Comparison of ENCODE assay signal across 11 mouse cellular contexts in genomic region chr16:18213689-18214088, GRCm38 (mm10). TPM values are rescaled to one million over a fixed set of nuclear protein-coding genes. Genes with fewer than 3 reads are reported as not detected.
DNase-seq lines count a peak whose midpoint lies in the region; ATAC-seq lines count a peak whose summit lies in the region.
"Had no signal": no experiment of that assay in that cellular context is flagged by ENCODE, and none has a peak within 500 bp of the region (broad histone marks: within the 10 kb centered on the region; RNA-seq: fewer than 3 reads in every experiment).

No protein-coding gene starts in this region.

- no peak for DNase-seq in kidney, postnatal 14 days
- peak; percentile 83 for DNase-seq in limb, embryonic 10.5 days (ENCODE audit: low spot score)
- DNase-seq in right cerebral cortex, postnatal 10 days (ENCODE audit: low spot score in 2 of 2): peak; percentile 92 to 96
- DNase-seq in thymus, postnatal 25 days: no peak
- no peak for DNase-seq in heart, postnatal 14 days

- H3K27me3 ChIP-seq in kidney, embryonic 14.5 days (ENCODE audit: control insufficient read depth, insufficient read depth, low read length): no peaks in the 10 kb centered on the region; the same call in 1 of the 2 replicates
- peaks cover 25% of the 10 kb centered on the region for H3K27me3 ChIP-seq in limb, embryonic 10.5 days (ENCODE audit: low read depth, poor library complexity, severe bottlenecking)

- H3K9me3 ChIP-seq in kidney, embryonic 14.5 days (ENCODE audit: control insufficient read depth, low read length): no peaks in the 10 kb centered on the region
- H3K9me3 ChIP-seq in limb, embryonic 10.5 days (replicated peaks): no peaks in the 10 kb centered on the region
- H3K9me3 ChIP-seq: embryonic facial prominence, embryonic 13.5 days had no signal

- no peak overlapping the region for H3K4me2 ChIP-seq in kidney, embryonic 14.5 days (replicated peaks; ENCODE audit: low read depth, low read length)
- H3K4me2 ChIP-seq: embryonic facial prominence, embryonic 13.5 days had no signal

- no peak overlapping the region for H3K4me3 ChIP-seq in kidney, embryonic 14.5 days (ENCODE audit: low read length)
- H3K4me3 ChIP-seq in limb, embryonic 10.5 days: 0 out of 2 replicates have a peak overlapping the region, but pooled peaks have one; percentile 16
- H3K4me3 ChIP-seq: embryonic facial prominence, embryonic 13.5 days had no signal

- H3K27ac ChIP-seq in kidney, embryonic 14.5 days (ENCODE audit: low read depth, low read length): no peak overlapping the region
- H3K27ac ChIP-seq in limb, embryonic 10.5 days: peak overlapping the region; percentile 56; the same call in 1 of the 2 replicates
- H3K27ac ChIP-seq: embryonic facial prominence, embryonic 13.5 days had no signal

- no peaks in the 10 kb centered on the region for H3K36me3 ChIP-seq in kidney, embryonic 14.5 days (ENCODE audit: control insufficient read depth, insufficient read depth, low read length)
- no peaks in the 10 kb centered on the region for H3K36me3 ChIP-seq in limb, embryonic 10.5 days
- H3K36me3 ChIP-seq: embryonic facial prominence, embryonic 13.5 days had no signal

- H3K4me1 ChIP-seq in kidney, embryonic 14.5 days (ENCODE audit: control insufficient read depth, insufficient read depth, low read length): no peaks in the 10 kb centered on the region
- peaks cover 37% of the 10 kb centered on the region for H3K4me1 ChIP-seq in limb, embryonic 10.5 days

- 47% methylated on average over 6 of the region's 6 CpGs for WGBS in kidney, embryonic 14.5 days
- WGBS in limb, embryonic 10.5 days: 57% methylated on average over 6 of the region's 6 CpGs

- ATAC-seq in kidney, embryonic 14.5 days (ENCODE audit: low FRiP score, low TSS enrichment): peak; percentile 17; the same call in 1 of the 2 replicates
- ATAC-seq in frontal cortex, adult (ENCODE audit: low TSS enrichment): peak; percentile 51
- ATAC-seq in erythroblast, adult 5-6 weeks (replicated peaks; ENCODE audit: low FRiP score, poor library complexity, severe bottlenecking): no peak

- H3K9ac ChIP-seq in kidney, embryonic 14.5 days (ENCODE audit: low read depth, low read length): no peak overlapping the region
- H3K9ac ChIP-seq: embryonic facial prominence, embryonic 13.5 days had no signal

- intact Hi-C loops in heart, postnatal 14 days (cut with DNase I): loop anchor here (2.0 kb wide), 1 partner anchor 37 kb away; no protein-coding TSS in a partner anchor

RNA-seq across cellular contexts. Expression of gene Ccdc188, which starts 4.0 kb away (rescaled TPM):
- not detected in 2 replicates for polyA plus RNA-seq in kidney, embryonic 14.5 days (2014; fragmentation: Nextera tagmentation; extraction: Ambion mirVana)
- not detected in 2 replicates for polyA plus RNA-seq in limb, embryonic 10.5 days (2016; fragmentation: Nextera tagmentation; extraction: Ambion mirVana)
- not detected for total RNA-seq in heart, postnatal 14 days (2021)
- total RNA-seq in erythroblast, adult 5-6 weeks (2015; ENCODE audit: low replicate concordance): not detected in 2 replicates
- not detected in 2 replicates for total RNA-seq in erythroblast, adult 5-6 weeks (2017; ENCODE audit: low replicate concordance)
- total RNA-seq: liver, adult 2 months had no signal
- polyA plus RNA-seq: embryonic facial prominence, embryonic 13.5 days; liver, adult 2 months; stomach, embryonic 16.5 days had no signal

RNA-seq across cellular contexts. Expression of gene Zdhhc8, which starts 21.2 kb away (rescaled TPM):
- 14.4 and 17.2 TPM in 2 replicates for polyA plus RNA-seq in kidney, embryonic 14.5 days (2014; fragmentation: Nextera tagmentation; extraction: Ambion mirVana)
- polyA plus RNA-seq in limb, embryonic 10.5 days (2016; fragmentation: Nextera tagmentation; extraction: Ambion mirVana): 14.1 and 16.7 TPM in 2 replicates
- 10 to 100 TPM; 26.4 to 29.6 TPM for total RNA-seq in heart, postnatal 14 days (2021)
- total RNA-seq in erythroblast, adult 5-6 weeks (2015; ENCODE audit: low replicate concordance): 1.5 and 3.1 TPM in 2 replicates
- 0.26 and 0.56 TPM in 2 replicates for total RNA-seq in erythroblast, adult 5-6 weeks (2017; ENCODE audit: low replicate concordance)

RNA-seq across cellular contexts. Expression of gene Trmt2a, which starts 34.8 kb away (rescaled TPM):
- 78.3 and 83.4 TPM in 2 replicates for polyA plus RNA-seq in kidney, embryonic 14.5 days (2014; fragmentation: Nextera tagmentation; extraction: Ambion mirVana)
- 118 and 122 TPM in 2 replicates for polyA plus RNA-seq in limb, embryonic 10.5 days (2016; fragmentation: Nextera tagmentation; extraction: Ambion mirVana)
- total RNA-seq in heart, postnatal 14 days (2021): 10 to 100 TPM; 21.8 to 24.9 TPM
- total RNA-seq in erythroblast, adult 5-6 weeks (2015; ENCODE audit: low replicate concordance): 20.9 and 48.0 TPM in 2 replicates
- total RNA-seq in erythroblast, adult 5-6 weeks (2017; ENCODE audit: low replicate concordance): 16.4 and 19.1 TPM in 2 replicates

RNA-seq across cellular contexts. Expression of gene Ranbp1, which starts 34.8 kb away (rescaled TPM):
- polyA plus RNA-seq in kidney, embryonic 14.5 days (2014; fragmentation: Nextera tagmentation; extraction: Ambion mirVana): 846 and 1,191 TPM in 2 replicates
- polyA plus RNA-seq in limb, embryonic 10.5 days (2016; fragmentation: Nextera tagmentation; extraction: Ambion mirVana): 1,185 and 1,368 TPM in 2 replicates
- total RNA-seq in heart, postnatal 14 days (2021): 10 to 100 TPM; 43.6 to 52.4 TPM
- 74.6 and 96.3 TPM in 2 replicates for total RNA-seq in erythroblast, adult 5-6 weeks (2015; ENCODE audit: low replicate concordance)
- 83.7 and 90.7 TPM in 2 replicates for total RNA-seq in erythroblast, adult 5-6 weeks (2017; ENCODE audit: low replicate concordance)

RNA-seq across cellular contexts. Expression of gene Gm49776, which starts 44.4 kb away (rescaled TPM):
- polyA plus RNA-seq in kidney, embryonic 14.5 days (2014; fragmentation: Nextera tagmentation; extraction: Ambion mirVana): 1.2 and 1.9 TPM in 2 replicates
- polyA plus RNA-seq in limb, embryonic 10.5 days (2016; fragmentation: Nextera tagmentation; extraction: Ambion mirVana): 2.5 TPM in 1 of 2 replicates, not detected in the other
- not detected for total RNA-seq in heart, postnatal 14 days (2021)
- not detected in 2 replicates for total RNA-seq in erythroblast, adult 5-6 weeks (2015; ENCODE audit: low replicate concordance)
- total RNA-seq in erythroblast, adult 5-6 weeks (2017; ENCODE audit: low replicate concordance): not detected in 2 replicates
- total RNA-seq: liver, adult 2 months had no signal
- polyA plus RNA-seq: liver, adult 2 months; stomach, embryonic 16.5 days had no signal

Comparison
In these comparisons a context has a peak if more than half of its experiments do, and no peak if none do; other contexts are left out.
1. DNase-seq: peak in limb, embryonic 10.5 days (single experiment) and right cerebral cortex, postnatal 10 days (2 of 2); none in kidney, postnatal 14 days (single experiment), thymus, postnatal 25 days (single experiment) and heart, postnatal 14 days (0 of 2).
2. RNA of gene Zdhhc8, which starts 21.2 kb away (total RNA-seq): 26.4 to 29.6 TPM in heart, postnatal 14 days; 0.26 to 3.1 TPM in erythroblast, adult 5-6 weeks; every median in the first group is over 4 times any median in the second.